Mouse (Mus musculus) hindbrain, postnatal 0 days (tissue): ENCODE results near the gene Adgrl3. TPM values are rescaled to one million over a fixed set of nuclear protein-coding genes. Genes with fewer than 3 reads are reported as not detected.

Experiments
- ATAC-seq: fragments of 200-750 bp; cut with Nextera tagmentation; 2 replicates; pipeline ENCODE4 v1.8.0; 2017; ENCODE audit warnings: mild to moderate bottlenecking, moderate TSS enrichment, moderate library complexity
- DNase-seq: peaks from one replicate; pipeline ENCODE4 v3.0.0-alpha.2; 2015; ENCODE audit warnings: low spot score
- H3K27ac ChIP-seq: fragments of 300-500 bp; sonication (generic); 2 replicates; pipeline ENCODE4 v1.5.1; 2014; ENCODE audit warnings: mild to moderate bottlenecking
- H3K27me3 ChIP-seq: fragments of 300-500 bp; sonication (generic); 2 replicates; pipeline ENCODE4 v1.6.1; 2014; ENCODE audit warnings: low read length, mixed read lengths; ENCODE audit not compliant: insufficient read depth
- H3K36me3 ChIP-seq: fragments of 300-500 bp; sonication (generic); 2 replicates; pipeline ENCODE4 v1.6.1; 2014; ENCODE audit warnings: low read length, mixed read lengths; ENCODE audit not compliant: insufficient read depth
- H3K4me1 ChIP-seq: fragments of 300-500 bp; sonication (generic); 2 replicates; pipeline ENCODE4 v1.6.1; 2014; ENCODE audit warnings: antibody characterized with exemption, low read length, mixed read lengths; ENCODE audit not compliant: insufficient read depth
- H3K4me2 ChIP-seq: fragments of 300-500 bp; sonication (generic); 2 replicates; pipeline ENCODE4 v1.6.1; 2014; ENCODE audit warnings: low read depth, mild to moderate bottlenecking, low read length, moderate library complexity, mixed read lengths
- H3K4me3 ChIP-seq: fragments of 300-500 bp; sonication (generic); 2 replicates; pipeline ENCODE4 v1.5.1; 2014; ENCODE audit warnings: low read length
- H3K9ac ChIP-seq: fragments of 300-500 bp; sonication (generic); replicated peaks from 2 replicates; pipeline ENCODE4 v1.6.1; 2014; ENCODE audit warnings: mild to moderate bottlenecking, low read length, moderate library complexity, mixed read lengths
- H3K9me3 ChIP-seq: fragments of 300-500 bp; sonication (generic); 2 replicates; pipeline ENCODE4 v1.6.1; 2016; ENCODE audit warnings: low read length, mixed read lengths
- CTCF ChIP-seq: IDR thresholded peaks from 2 replicates; pipeline ENCODE4 v1.5.1; 2016; ENCODE audit warnings: antibody characterized with exemption, control low read depth, low read depth
- WGBS: fragments of 180-500 bp; shearing (Covaris S2); extraction: QIAGEN DNeasy Blood & Tissue Kit; methylation state at CpG from one replicate; pipeline ENCODE4 v1.1.7; 2014; 5-methylcytosine and 5-hydroxymethylcytosine counted together
- polyA plus RNA-seq: library from polyadenylated mRNA; unstranded; fragments of >200 nt; fragmentation: Nextera tagmentation; extraction: Ambion mirVana; gene quantifications from 2 replicates; pipeline ENCODE4 v1.2.1, GENCODE M21; 2015
- total RNA-seq: library from RNA; depleted of rRNA; stranded (reverse); fragments of >200 nt; gene quantifications from 2 replicates; pipeline ENCODE4 v1.2.3, GENCODE M21; 2014

Adgrl3 gene
- total and polyA plus RNA-seq, 2 experiments from 2014 or later, result 52.7 to 186 TPM

DNA sequence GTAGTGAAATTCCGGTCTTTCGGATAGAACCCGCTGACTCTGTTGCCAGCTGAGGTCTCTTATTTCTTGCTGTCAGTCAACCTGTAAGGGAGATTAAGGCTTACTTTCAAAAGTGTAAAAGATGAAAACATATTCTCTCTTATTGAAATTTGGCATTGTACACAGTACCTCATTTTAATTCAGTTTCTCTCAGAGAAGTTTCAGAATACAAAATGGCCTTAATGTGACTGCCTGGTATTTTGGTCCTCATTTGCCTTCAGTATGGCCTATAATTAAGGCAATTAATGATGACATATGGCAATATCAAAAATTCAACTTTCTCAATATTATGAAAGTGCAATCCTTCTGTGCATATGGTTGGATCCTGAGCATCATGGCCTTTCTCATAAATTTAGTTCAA, 455.5 kb downstream of the Adgrl3 start:
- H3K36me3 ChIP-seq, result no peaks in the 10 kb centered on the region
- no peak overlapping the region for H3K4me3 ChIP-seq
- no peak overlapping the region for H3K4me2 ChIP-seq
- TF ChIP-seq CTCF, result no peak
- no peaks in the 10 kb centered on the region for H3K4me1 ChIP-seq
- DNase-seq, result no peak
- H3K9me3 ChIP-seq, result no peaks in the 10 kb centered on the region
- no peak overlapping the region for H3K27ac ChIP-seq
- ATAC-seq, result no peak
- H3K9ac ChIP-seq, result no peak overlapping the region
- WGBS, result 92% methylated on average over 3 of the region's 3 CpGs
- no peaks in the 10 kb centered on the region for H3K27me3 ChIP-seq

DNA sequence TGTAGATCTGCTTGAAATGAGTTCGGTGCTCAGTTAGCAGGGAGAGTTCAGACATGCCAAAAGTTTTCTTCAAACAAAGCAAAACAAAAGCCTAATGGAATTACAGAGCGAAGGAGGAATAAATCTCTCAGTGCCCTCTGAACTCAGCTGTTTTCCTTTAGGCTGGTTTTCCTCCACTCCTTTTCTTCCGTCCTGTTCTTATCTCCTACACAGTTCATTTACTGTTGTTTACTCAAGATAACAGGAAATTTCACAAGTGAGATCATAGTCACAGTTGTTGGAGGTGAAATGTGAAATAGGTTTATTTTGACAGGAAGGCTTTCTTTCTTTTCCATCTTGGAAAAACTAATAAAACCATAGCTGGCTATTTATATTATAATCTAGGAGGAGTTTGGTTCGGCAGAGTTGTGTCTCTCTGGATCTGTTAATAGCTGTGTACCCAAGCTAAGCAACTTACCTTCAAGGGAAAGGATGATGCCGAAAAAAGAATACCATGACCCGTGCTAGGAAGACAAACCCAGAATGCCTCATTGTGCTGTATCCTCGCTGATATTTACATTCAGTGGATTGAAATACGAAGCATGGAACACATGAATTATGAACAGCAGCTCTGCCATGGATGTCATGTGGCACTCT, 456.2 kb downstream of the Adgrl3 start:
- no peak overlapping the region for H3K4me3 ChIP-seq
- H3K27ac ChIP-seq, result no peak overlapping the region
- no peak for TF ChIP-seq CTCF
- no peak for ATAC-seq
- no peaks in the 10 kb centered on the region for H3K4me1 ChIP-seq
- no peak overlapping the region for H3K4me2 ChIP-seq
- no peaks in the 10 kb centered on the region for H3K36me3 ChIP-seq
- H3K9me3 ChIP-seq, result no peaks in the 10 kb centered on the region
- H3K27me3 ChIP-seq, result no peaks in the 10 kb centered on the region
- 70% methylated on average over 8 of the region's 8 CpGs for WGBS
- no peak for DNase-seq
- no peak overlapping the region for H3K9ac ChIP-seq

DNA sequence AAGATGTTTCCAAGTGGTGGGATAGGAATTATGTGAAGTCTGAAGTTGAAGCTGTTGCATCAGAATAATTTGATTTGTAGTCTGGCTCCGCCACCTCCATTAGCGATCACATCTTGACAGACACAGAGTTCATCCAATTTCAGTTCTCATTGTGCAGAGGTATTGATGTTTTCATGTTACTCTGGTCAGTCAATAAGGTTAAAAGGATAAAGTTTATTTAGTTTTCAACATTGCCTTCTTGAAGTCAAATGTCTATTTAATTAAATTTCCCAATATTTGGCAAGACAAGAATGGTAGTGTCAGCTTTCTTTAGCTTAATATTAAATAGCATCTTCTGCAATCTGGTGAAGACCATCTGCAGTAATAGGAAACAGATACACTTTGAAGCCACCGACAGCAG, 461.0 kb downstream of the Adgrl3 start:
- 89% methylated on average over 3 of the region's 3 CpGs for WGBS

DNA sequence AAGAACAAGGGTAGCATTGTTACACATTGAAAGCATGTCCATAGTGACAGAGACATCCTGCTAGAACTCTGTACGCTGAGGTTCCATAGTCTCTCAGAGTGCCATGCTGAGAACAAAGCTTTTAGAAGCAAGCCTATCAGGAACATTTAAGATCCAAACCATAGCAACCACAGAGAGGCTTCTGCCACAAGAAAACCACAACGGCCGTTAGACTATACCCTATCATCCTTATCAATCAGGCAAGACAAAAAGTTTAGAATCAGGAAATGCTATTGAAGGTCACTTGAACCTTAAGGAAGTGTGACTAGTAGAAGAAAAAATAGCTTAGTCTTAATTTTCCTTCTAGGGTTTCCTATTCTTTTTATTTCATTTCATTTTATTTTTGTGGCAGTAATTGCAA, 464.0 kb downstream of the Adgrl3 start:
- no peak for ATAC-seq
- H3K4me1 ChIP-seq, result no peaks in the 10 kb centered on the region

More for the DNA sequence above, 461.0 kb downstream of the Adgrl3 start:
- DNase-seq, result no peak
- no peaks in the 10 kb centered on the region for H3K9me3 ChIP-seq
- H3K36me3 ChIP-seq, result no peaks in the 10 kb centered on the region
- no peak overlapping the region for H3K4me2 ChIP-seq
- TF ChIP-seq CTCF, result no peak
- H3K27ac ChIP-seq, result no peak overlapping the region
- no peak overlapping the region for H3K4me3 ChIP-seq
- H3K27me3 ChIP-seq, result no peaks in the 10 kb centered on the region
- no peak for ATAC-seq
- H3K4me1 ChIP-seq, result no peaks in the 10 kb centered on the region
- H3K9ac ChIP-seq, result no peak overlapping the region

DNA sequence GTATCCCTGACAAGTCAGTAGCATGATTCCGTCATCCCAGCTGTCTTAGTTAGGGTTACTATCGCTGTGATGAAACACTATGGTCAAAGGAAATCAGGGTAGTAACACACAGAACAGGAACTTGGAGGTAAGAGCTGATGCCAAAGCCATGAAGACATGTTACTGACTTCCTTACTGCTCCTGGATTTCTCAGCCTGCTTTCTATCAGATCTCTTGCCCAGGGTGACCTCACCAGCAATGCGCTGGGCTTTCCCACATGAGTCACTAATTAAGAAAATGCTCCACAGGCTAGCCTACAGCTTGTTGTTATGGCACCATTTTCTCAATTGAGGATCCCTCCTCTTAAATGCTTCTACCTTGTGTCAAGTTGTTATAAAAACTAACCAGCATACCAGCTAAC, 481.1 kb downstream of the Adgrl3 start:
- H3K27ac ChIP-seq, result no peak overlapping the region
- H3K27me3 ChIP-seq, result no peaks in the 10 kb centered on the region
- H3K4me1 ChIP-seq, result no peaks in the 10 kb centered on the region
- H3K4me3 ChIP-seq, result no peak overlapping the region
- H3K9ac ChIP-seq, result no peak overlapping the region
- H3K36me3 ChIP-seq, result no peaks in the 10 kb centered on the region
- ATAC-seq (no peak), DNase-seq (no peak)
- no peaks in the 10 kb centered on the region for H3K9me3 ChIP-seq
- 96% methylated on average over 3 of the region's 3 CpGs for WGBS
- TF ChIP-seq CTCF, result no peak
- no peak overlapping the region for H3K4me2 ChIP-seq

More for the DNA sequence above, 464.0 kb downstream of the Adgrl3 start:
- no peak overlapping the region for H3K27ac ChIP-seq
- 17% methylated on average over 3 of the region's 3 CpGs for WGBS
- no peak for DNase-seq
- no peaks in the 10 kb centered on the region for H3K9me3 ChIP-seq
- no peak overlapping the region for H3K9ac ChIP-seq
- H3K36me3 ChIP-seq, result no peaks in the 10 kb centered on the region
- no peak overlapping the region for H3K4me3 ChIP-seq
- no peak overlapping the region for H3K4me2 ChIP-seq
- TF ChIP-seq CTCF, result no peak
- no peaks in the 10 kb centered on the region for H3K27me3 ChIP-seq

DNA sequence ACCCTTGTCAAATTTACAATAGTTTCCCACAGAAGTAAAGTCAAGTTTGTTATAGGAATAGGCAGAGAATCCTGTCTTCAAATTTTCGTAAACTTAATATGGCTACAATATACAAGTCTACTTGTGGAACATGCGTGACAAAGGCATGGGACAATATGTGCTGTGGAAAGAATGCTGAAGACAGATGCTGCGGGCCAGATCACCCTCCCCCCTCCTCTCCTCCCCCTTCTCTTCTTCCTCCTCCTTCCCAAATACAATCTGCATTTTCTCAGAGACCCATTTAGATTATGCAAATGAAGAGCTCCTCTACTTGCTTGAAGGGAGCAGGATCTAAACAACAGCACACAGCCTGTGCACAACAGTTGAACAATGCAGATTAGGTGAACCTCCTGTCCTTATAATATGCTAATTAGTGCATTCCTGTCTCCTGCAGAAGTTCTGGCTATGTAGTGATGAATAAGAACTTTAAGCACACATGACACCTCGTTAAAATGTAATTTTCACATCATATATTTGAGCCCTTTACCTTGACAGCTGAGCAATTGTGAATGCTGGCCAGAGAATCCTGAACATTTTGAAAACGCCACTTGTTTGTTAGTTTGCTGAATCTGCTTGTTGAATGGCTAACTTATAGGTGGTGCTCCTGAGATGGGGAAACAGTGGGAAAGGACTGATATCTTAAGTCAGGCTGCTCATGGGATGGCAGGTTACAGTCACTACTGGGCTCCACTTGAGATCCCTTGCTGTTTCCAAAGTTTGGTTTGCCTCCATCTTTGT, 499.0 kb downstream of the Adgrl3 start:
- WGBS, result 36% methylated on average over 5 of the region's 5 CpGs
- H3K36me3 ChIP-seq, result no peaks in the 10 kb centered on the region
- TF ChIP-seq CTCF, result no peak
- no peak overlapping the region for H3K4me3 ChIP-seq
- peak overlapping the region; percentile 41 for H3K4me2 ChIP-seq
- ATAC-seq (no peak), DNase-seq (no peak)
- 0 out of 2 replicates have a peak, but pooled peaks cover 9% of the 10 kb centered on the region for H3K4me1 ChIP-seq
- no peaks in the 10 kb centered on the region for H3K27me3 ChIP-seq
- no peak overlapping the region for H3K9ac ChIP-seq
- H3K27ac ChIP-seq, result no peak overlapping the region
- no peaks in the 10 kb centered on the region for H3K9me3 ChIP-seq
